Mouse (Mus musculus): ENCODE results near the gene Tsc2.
"Not testable (repeated sequence)": the region's sequence is repeated elsewhere in the genome, so short reads cannot be mapped to it uniquely, and the experiment has no call there.

Tsc2 gene

DNA sequence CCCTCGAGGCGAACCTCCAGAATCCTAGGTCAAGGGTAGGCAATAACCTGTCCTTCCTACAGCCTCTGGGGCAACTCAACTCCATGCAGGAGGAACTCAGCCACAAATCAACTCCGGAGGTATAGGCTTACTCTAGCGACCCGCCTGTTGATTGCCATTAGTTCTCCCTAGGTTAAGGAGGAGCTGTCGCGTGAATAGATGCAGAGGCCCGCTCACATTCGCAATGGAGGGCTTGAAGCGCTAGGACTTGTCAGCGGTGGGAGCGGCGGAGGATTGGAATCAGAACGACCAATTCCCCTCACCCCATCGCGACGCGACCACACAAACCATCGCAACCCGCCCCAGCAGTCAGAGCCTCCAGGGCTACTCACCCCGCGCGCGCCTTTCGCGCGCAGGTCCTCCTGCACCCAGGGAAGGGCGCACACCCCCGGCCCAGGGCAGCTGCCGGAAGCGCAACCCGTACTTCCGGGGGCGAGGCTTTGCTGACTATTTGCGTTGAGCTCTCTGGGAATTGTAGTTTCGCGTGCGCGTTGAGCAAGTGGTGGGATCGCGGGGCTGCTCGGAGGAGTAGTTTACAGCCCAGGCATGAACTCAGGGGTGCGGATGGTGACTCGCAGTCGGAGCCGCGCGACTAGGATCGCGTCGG, at the start of gene Tsc2, which contains the start of gene Nthl1:
Gene Tsc2 (minus strand): TSS at position 464 of the 646 bp plus-strand sequence.
Gene Nthl1 (plus strand): TSS at position 514 of the 646 bp plus-strand sequence.
- DNase-seq: peak; percentile 69

- no peak for DNase-seq
Observed at GRCm38 (mm10) chr17:24677500-24678080, 45.2 kb upstream of the Tsc2 start.

DNA sequence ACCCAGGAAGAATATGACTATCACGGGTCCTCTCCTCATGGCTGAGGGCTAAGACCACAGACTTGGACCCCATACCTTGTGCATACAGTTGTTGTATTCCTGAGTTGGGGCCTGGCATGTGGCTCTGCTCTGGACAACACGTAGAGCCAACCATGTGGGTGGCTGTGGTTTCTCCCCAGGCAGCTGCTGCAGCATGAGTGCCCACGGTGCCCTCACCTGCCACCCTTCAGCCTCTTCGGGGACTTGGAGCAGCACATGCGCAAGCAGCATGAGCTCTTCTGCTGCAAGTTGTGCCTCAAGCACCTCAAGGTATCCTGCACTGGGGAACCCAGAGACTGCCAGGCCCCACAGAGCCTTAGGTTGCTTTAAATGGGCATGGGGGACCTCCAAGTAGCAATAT, 44.4 kb upstream of the Tsc2 start:
- DNase-seq: no peak

GRCm38 (mm10) chr17:24676187-24676586, 43.8 kb upstream of the Tsc2 start:
- DNase-seq: peak; percentile 64

- no peak for DNase-seq
Observed at GRCm38 (mm10) chr17:24674277-24674676, 41.8 kb upstream of the Tsc2 start.

GRCm38 (mm10) chr17:24672141-24672540, 39.7 kb upstream of the Tsc2 start:
- no peak for DNase-seq

DNA sequence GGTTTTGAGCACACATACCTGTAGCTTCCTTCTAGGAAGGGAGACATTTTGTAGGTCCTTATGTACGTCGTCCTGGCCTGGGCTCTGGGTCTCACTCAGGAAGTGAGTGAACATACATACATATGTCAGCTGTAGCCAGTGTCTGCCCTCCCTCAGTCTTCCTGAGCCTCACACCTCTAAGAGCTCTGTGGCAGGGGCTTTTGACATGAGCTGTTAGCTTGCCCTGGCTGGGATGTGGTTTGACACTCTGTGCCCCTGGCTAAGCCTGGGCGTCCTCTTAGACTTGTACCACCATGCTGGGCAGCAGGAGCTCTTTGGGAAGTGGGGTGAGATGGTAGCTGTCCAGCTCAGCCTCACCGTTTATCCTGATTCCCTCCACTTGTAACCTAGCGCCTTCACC, 38.9 kb upstream of the Tsc2 start:
- DNase-seq: no peak

- DNase-seq: no peak
Observed at GRCm38 (mm10) chr17:24670246-24670844, 37.9 kb upstream of the Tsc2 start.

- DNase-seq: peak; percentile 93
Observed at GRCm38 (mm10) chr17:24669545-24670245, 37.3 kb upstream of the Tsc2 start, which contains the start of gene Zfp598. Gene Zfp598 (plus strand): TSS chr17:24669687.

DNA sequence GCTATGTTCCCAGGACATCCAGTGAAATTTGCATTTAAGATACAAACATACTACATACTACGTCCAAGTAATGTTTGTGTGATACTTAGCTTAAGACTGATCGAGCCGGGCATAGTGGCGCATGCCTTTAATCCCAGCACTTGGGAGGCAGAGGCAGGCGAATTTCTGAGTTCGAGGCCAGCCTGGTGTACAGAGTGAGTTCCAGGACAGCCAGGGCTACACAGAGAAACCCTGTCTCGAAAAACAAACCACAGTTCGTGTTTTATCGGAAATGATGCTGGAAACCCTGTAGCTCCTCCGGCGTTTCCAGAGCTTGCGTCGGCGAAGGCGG, 36.7 kb upstream of the Tsc2 start:
- DNase-seq: not testable (repeated sequence)

- peak; percentile 74 for DNase-seq
Observed at GRCm38 (mm10) chr17:24667416-24667815, 35.0 kb upstream of the Tsc2 start.

- not testable (repeated sequence) for DNase-seq
Observed at GRCm38 (mm10) chr17:24667011-24667410, 34.6 kb upstream of the Tsc2 start.

DNA sequence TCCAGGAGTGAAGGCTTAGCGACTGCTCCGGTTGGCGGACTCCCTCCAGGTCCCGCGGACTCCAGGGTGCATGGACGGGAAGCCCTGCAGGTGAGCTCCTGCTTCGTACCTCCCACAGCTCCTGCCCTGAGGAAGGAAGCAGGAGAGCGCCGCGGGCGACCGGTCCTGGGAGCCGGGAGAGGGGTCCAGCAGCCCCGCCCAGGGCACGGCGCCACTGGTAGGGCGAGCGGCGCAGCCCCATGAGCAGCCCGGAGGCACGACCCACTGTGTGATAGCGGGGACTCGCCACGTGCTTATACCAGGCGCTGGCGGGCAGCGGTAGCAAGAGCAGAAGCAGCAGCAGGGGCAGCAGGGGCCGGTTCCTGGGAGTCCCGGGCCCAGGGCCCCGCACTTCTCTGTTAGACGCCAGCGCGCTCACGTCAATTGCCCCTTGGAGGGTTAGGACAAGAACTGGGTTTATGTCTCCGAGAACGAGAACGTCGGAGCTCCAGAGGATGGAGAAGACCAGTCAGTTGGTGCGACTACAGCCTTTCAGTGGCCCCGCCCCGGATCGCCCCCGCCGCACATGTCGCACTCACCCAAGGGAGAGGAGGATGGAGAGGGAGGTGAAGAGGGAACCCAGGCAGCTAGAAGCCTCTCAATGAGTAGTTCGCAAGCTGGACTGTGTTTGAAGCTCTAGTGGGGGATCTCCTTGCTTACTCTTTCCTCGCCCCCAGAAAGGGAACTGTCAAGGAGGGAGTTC, 25.8 kb upstream of the Tsc2 start, which contains the start of gene Npw:
Gene Npw (minus strand): TSS at position 441 of the 742 bp plus-strand sequence.
- DNase-seq: no peak

- DNase-seq: no peak
Observed at GRCm38 (mm10) chr17:24654969-24655368, 22.5 kb upstream of the Tsc2 start.

GRCm38 (mm10) chr17:24653967-24654710, 21.7 kb upstream of the Tsc2 start:
- DNase-seq: peak; percentile 68

- no peak for DNase-seq
Observed at GRCm38 (mm10) chr17:24651835-24652234, 19.4 kb upstream of the Tsc2 start.

GRCm38 (mm10) chr17:24650766-24651165, 18.3 kb upstream of the Tsc2 start:
- no peak for DNase-seq

DNA sequence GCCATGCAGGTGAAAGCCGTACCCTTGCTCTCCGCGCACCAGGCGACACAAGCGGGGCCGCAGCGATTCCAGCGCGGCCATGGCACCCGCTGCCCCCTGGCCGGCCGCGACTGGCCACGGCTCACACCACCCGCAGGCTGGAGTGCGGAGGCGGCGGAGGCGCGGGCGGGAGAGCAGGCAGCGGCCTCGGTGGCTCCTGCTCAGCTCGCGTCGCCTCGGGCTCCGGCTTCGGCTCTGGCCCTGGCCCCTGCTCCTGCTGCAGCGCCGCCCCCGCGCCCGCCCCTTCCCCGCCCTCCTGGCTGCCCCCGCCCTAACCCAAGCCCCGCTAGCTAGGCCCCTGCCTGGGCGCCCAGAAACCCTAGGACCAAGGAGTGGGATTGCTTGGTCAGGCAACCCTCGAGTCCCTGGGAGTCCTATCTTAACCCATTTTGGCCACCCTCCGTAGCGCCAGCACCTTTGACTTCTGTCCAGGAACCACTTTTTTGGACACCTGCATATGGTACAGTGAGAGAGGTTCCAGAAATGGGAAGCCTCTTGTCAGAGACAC, 17.7 kb upstream of the Tsc2 start, which contains the start of gene Slc9a3r2:
Gene Slc9a3r2 (minus strand): TSS at position 258 of the 547 bp plus-strand sequence.
- DNase-seq: peak; percentile 73

GRCm38 (mm10) chr17:24649581-24650069, 17.2 kb upstream of the Tsc2 start:
- no peak for DNase-seq

DNA sequence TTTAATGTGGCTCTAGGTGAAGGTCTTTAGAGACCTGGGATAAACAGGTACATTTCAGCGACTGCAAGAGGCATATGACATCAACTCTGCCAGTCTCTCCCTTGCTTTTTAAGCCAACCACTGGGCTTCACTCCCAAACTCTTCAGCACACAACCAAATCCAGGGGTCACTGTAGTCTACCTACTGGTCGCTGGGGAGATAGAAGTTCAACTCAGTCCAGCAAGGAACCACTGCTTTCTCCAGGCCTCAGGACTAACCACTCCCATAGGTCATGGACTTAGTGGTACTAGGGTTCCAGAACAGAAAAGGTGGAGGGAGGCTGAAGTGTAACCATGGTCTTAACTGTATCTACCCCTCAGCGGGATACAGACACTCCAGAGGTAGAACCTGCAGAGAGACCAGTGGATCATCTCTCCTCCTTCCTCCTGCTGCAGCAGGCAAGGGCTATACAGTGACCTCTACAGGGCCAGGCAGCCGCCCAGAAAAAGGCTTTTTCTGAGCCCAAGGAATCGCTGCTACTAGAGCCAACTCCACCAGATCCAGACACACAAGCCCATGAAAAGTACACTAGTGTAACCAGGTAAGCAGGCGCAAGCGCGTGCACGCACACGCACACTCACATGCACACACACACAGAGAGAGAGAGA, 16.4 kb upstream of the Tsc2 start:
- no peak for DNase-seq

GRCm38 (mm10) chr17:24647493-24647892, 15.1 kb upstream of the Tsc2 start:
- DNase-seq: no peak
